Mouse (Mus musculus): Measurements from ENCODE around the gene Efcab2.

Efcab2 gene

DNA sequence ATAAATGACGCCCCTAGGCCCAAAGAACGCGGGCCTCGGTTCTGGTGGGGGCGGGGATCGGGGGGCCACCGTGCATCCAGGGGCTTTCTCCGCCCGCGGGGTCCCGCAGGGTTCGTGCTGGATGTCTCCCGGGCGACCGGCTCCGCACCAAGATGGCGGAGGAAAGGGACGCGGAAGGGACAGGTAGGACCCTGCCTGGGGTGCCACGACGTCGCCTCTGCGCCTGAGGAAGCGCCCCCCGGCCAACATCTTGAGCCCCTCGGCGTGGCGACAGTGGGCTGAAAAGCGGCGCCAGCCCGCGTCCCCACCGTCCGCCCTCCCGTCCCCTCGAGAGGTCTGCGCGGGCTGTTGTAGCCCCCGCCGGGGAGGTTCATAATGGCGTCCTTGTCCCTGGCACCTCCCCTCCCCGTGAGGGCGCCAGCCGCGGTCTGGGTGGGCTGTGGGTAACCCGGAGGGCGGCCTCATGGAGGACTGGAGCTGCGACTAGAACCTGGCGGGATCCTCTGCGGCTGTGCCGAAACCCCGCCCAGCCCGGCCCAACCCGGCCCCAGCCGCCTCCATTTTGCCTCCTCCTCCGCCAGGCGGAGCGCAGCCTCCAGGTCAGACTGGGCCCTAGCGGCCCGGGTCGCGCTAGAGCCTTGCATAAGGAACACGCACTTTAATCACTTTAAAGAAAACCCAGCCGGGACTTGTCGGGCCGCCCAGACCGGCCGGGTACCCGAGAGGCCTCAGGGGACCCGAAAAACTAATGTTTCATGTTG is at the start of gene Efcab2:
Gene Efcab2, plus strand, starts transcription at position 135 of the 761 bp plus-strand sequence.
- ATAC-seq (ENCODE audit: insufficient number of reproducible peaks, low FRiP score, low TSS enrichment): peak; percentile 94

GRCm38 (mm10) chr1:178357776-178358710 is 47.8 kb upstream of the Efcab2 start:
- ATAC-seq (ENCODE audit: insufficient number of reproducible peaks, low FRiP score, low TSS enrichment): no peak

DNA sequence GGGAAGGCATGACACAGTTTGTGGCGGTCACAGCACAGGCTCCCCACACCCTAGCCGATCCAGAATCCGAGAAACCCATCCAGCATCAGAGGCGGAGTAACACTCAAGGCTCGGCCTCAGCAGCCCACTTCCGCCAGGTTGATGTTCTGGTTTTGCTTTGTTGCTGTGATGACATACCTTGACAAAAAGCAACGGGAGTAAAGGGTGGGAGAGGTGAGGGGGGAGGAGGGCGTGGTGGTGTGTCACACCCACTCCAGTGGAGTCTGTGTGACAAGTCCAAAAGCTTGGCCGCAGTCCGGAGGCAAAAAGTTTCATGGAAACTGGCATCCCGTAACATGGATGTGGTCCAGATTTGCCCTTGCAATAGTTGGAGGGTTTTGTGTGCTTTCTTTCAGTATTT is 45.6 kb upstream of the Efcab2 start:
- no peak for ATAC-seq (ENCODE audit: insufficient number of reproducible peaks, low FRiP score, low TSS enrichment)

- ATAC-seq (ENCODE audit: insufficient number of reproducible peaks, low FRiP score, low TSS enrichment): no peak
Observed at GRCm38 (mm10) chr1:178360702-178361101, 45.2 kb upstream of the Efcab2 start.

GRCm38 (mm10) chr1:178365171-178365570 is 40.7 kb upstream of the Efcab2 start:
- no peak for ATAC-seq (ENCODE audit: insufficient number of reproducible peaks, low FRiP score, low TSS enrichment)

GRCm38 (mm10) chr1:178368121-178368520 is 37.8 kb upstream of the Efcab2 start:
- ATAC-seq (ENCODE audit: insufficient number of reproducible peaks, low FRiP score, low TSS enrichment): no peak

- peak; percentile 95 for ATAC-seq (ENCODE audit: insufficient number of reproducible peaks, low FRiP score, low TSS enrichment)
Observed at GRCm38 (mm10) chr1:178368548-178369271, 37.2 kb upstream of the Efcab2 start.

DNA sequence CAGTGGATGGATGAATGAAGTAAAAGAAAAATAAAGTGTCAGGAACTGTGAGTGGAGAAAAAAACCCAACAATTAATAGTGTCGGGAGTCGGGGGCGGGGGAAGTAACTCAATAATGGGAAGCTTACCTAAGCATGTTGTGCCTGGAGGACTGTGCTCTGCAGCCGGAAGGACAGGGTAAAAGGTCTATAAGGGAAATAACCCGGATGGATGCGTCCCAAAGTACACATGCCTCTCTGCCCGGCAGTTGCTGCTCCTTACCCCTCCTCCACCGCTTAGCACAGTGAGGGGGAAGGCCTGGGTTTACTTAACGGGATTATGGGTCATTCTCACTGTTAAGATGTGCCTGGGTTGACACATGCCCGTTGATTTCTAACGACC is 36.6 kb upstream of the Efcab2 start:
- ATAC-seq (ENCODE audit: insufficient number of reproducible peaks, low FRiP score, low TSS enrichment): peak; percentile 63; the same call in 1 of the 2 replicates

DNA sequence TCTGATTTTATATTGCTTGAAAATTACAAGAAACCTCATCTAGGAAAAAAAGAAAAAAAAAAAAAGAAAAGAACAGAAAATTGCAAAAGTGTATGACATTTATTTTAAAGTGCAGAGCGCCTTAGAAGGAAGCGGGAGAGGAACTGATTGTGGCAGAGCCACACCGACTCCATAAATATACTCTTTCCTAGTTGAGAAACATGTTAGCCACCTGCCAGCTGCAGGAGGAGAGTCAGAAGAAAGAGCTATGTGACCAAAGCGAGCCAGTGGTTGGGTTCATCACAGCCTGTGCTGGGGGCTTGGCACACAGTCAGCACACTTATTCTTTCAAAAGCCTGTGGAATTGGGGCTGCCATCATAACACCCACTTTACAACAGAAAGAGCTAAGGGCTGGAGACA is 33.2 kb upstream of the Efcab2 start:
- ATAC-seq (ENCODE audit: insufficient number of reproducible peaks, low FRiP score, low TSS enrichment): no peak

DNA sequence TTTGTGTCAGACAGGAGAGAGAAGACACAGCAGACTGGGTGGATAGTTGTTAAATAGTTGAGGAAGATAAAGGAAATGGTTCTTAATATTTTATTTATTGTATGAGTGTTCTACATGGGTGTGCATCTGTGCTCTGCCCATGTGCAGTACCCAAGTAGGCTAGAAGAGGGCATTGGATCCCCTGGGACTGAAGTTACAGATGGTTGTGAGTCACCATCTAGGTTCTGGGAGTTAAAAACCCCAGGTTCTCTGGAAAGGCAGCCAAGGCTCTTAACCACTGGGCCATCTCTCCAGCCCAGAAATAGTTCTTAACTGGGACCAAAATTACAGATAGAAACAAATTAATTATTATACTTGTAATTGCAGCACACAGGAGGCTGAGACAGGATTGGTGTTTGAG is 30.5 kb upstream of the Efcab2 start:
- ATAC-seq (ENCODE audit: insufficient number of reproducible peaks, low FRiP score, low TSS enrichment): no peak

- no peak for ATAC-seq (ENCODE audit: insufficient number of reproducible peaks, low FRiP score, low TSS enrichment)
Observed at GRCm38 (mm10) chr1:178376061-178376460, 29.8 kb upstream of the Efcab2 start.

DNA sequence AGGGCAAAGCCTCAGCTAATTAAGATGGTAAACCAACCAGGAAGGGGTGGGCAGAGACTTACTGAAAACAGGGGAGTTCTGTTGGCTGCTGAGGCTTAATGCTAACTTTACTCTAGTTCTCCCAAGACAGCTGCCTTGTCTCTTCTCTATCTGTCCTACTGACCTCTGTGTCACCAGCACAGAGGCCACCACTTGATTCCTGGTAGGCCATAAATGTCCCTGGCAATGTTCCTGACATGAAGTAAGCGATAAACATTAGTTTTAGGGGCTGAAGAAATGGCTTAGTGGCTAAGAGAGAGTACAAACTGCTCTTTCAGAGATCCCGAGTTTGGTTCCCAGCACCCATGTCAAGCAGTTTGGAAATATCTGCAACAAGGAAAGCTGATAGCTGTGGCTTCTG is 29.0 kb upstream of the Efcab2 start:
- no peak for ATAC-seq (ENCODE audit: insufficient number of reproducible peaks, low FRiP score, low TSS enrichment)

GRCm38 (mm10) chr1:178378115-178378514 is 27.8 kb upstream of the Efcab2 start:
- no peak for ATAC-seq (ENCODE audit: insufficient number of reproducible peaks, low FRiP score, low TSS enrichment)

- no peak for ATAC-seq (ENCODE audit: insufficient number of reproducible peaks, low FRiP score, low TSS enrichment)
Observed at GRCm38 (mm10) chr1:178379224-178379623, 26.7 kb upstream of the Efcab2 start.

- ATAC-seq (ENCODE audit: insufficient number of reproducible peaks, low FRiP score, low TSS enrichment): no peak
Observed at GRCm38 (mm10) chr1:178382165-178382564, 23.7 kb upstream of the Efcab2 start.

GRCm38 (mm10) chr1:178388802-178389201 is 17.1 kb upstream of the Efcab2 start:
- ATAC-seq (ENCODE audit: insufficient number of reproducible peaks, low FRiP score, low TSS enrichment): no peak

DNA sequence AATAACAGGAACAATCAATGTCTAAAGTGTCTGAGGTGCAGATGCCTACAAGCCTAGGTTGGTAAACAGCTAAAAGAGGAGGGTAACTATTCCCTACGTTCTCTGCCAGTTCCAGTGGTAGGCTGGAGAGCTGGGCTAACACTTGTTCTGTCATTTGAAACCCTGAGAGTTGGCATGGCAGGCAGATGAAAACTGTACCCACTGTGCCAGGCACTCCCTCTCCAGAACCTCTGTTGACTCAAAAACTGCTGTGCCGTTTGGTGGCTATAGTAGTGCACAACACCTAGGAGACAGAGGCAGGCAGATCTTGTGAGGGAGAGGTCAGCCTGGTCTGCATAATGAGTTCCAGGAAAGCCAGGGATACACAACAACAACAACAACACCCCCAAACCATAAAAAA is 16.5 kb upstream of the Efcab2 start:
- ATAC-seq (ENCODE audit: insufficient number of reproducible peaks, low FRiP score, low TSS enrichment): no peak

DNA sequence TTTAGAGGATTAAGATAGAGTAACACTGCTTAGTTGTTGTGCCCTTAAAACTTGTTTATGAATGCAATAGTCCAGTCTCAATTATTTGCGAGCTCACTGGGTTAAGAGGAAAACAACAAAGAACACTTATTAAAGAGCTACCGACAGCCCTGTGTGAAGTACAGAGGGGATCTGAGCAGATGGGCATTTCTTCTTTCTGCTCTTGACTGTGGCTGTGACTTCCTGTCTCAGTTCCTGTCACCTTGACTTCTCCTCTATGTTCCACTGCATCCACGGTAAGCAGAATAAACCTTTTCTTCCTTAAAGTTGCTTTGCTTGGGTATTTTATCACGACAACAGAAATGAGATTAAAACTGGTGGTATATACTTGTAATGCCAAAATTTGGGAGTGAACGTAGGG is 12.9 kb upstream of the Efcab2 start:
- no peak for ATAC-seq (ENCODE audit: insufficient number of reproducible peaks, low FRiP score, low TSS enrichment)

DNA sequence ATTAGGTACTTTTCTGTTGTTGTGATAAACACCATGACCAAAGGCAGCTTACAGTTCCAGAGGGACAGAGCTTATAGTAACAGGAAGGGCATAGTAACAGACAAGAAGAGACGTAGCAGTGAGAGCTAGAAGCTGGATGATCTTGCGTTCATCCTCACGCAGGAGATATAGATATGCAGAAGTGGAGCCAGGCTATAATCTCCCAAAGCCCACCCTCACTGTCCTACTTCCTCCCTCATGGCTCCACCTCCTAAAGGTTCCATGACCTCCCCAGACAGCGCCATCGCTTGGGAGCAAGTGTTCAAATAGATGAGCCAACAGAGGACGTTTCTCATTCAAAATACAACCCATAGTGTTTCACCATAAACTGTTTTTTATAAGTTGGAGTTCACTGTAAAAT is 10.8 kb upstream of the Efcab2 start:
- ATAC-seq (ENCODE audit: insufficient number of reproducible peaks, low FRiP score, low TSS enrichment): no peak

GRCm38 (mm10) chr1:178396383-178396782 is 9.5 kb upstream of the Efcab2 start:
- ATAC-seq (ENCODE audit: insufficient number of reproducible peaks, low FRiP score, low TSS enrichment): no peak

DNA sequence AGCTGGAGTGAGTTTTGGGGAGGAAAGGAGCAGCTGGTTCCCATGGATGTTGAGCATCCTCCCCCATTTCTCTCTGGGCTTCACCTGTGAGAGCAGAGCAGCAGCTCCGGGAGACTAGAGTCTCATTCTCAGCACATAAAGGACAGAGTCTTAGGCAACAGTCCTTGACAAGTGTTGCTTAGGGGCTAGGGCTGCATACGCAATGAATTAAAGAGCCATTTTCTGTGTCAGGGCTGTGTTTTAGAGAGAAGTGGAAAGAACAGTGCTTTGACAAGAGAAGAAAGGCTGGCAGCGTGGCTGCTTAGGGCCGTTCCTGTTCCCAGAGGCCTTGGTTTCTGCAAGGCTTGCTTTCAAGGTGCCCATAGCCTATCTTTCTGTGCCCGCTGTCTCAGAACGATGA is 6.0 kb upstream of the Efcab2 start:
- no peak for ATAC-seq (ENCODE audit: insufficient number of reproducible peaks, low FRiP score, low TSS enrichment)
